Mouse (Mus musculus) cortical plate, adult 2 months (tissue): ENCODE measurements around the gene Col5a1.

Experiments
- CTCF ChIP-seq: fragments of 200-500 bp; IDR thresholded peaks from 2 replicates; pipeline ENCODE4 v1.5.1; 2011; ENCODE audit warnings: mild to moderate bottlenecking, control low read depth, low read length; ENCODE audit not compliant: insufficient read depth; ENCODE audit errors: extremely low read depth
- POLR2A ChIP-seq: fragments of 200-500 bp; IDR thresholded peaks from 2 replicates; pipeline ENCODE4 v1.6.1; 2011; ENCODE audit warnings: mild to moderate bottlenecking, low read length, control low read depth; ENCODE audit not compliant: insufficient read depth; ENCODE audit errors: extremely low read depth

GRCm38 (mm10) chr2:27931971-27932370 is 45.7 kb downstream of the Col5a1 start:
- TF ChIP-seq CTCF (no peak), POLR2A (no peak)
